Mouse (Mus musculus) kidney, adult 2 months (tissue): ENCODE measurements around the gene Rnf2. TPM values are rescaled to one million over a fixed set of nuclear protein-coding genes. Genes with fewer than 3 reads are reported as not detected.
A peak's percentile ranks its signal among the peaks of the same experiment; 100 is the strongest.
"Not testable (repeated sequence)": the region's sequence is repeated elsewhere in the genome, so short reads cannot be mapped to it uniquely, and the experiment has no call there.

Experiments used
- DNase-seq: peaks from one replicate; pipeline ENCODE4 v3.0.0; 2021
- H3K27ac ChIP-seq: fragments of 200-500 bp; 2 replicates; pipeline ENCODE4 v1.5.1; 2012; ENCODE audit warnings: low read depth, low read length, control low read depth, inconsistent platforms; ENCODE audit not compliant: insufficient read depth
- H3K27me3 ChIP-seq: fragments of 200-500 bp; replicated peaks from 2 replicates; pipeline ENCODE4 v1.6.1; 2012; ENCODE audit warnings: mild to moderate bottlenecking, moderate library complexity, low read length, inconsistent platforms; ENCODE audit not compliant: control insufficient read depth, insufficient read depth
- H3K36me3 ChIP-seq: fragments of 200-500 bp; 2 replicates; pipeline ENCODE4 v1.6.1; 2012; ENCODE audit warnings: mild to moderate bottlenecking, moderate library complexity, low read length, inconsistent platforms; ENCODE audit not compliant: control insufficient read depth, insufficient read depth
- H3K4me1 ChIP-seq: fragments of 200-500 bp; 2 replicates; pipeline ENCODE4 v1.6.1; 2011; ENCODE audit warnings: low read length; ENCODE audit not compliant: control insufficient read depth, insufficient read depth
- H3K4me3 ChIP-seq: fragments of 200-500 bp; 2 replicates; pipeline ENCODE4 v1.5.1; 2011; ENCODE audit warnings: mild to moderate bottlenecking, low read depth, low read length, control low read depth; ENCODE audit not compliant: insufficient read depth
- CTCF ChIP-seq: fragments of 200-500 bp; conservative IDR thresholded peaks from 2 replicates; pipeline ENCODE4 v1.5.1; 2011; ENCODE audit warnings: low read depth, mild to moderate bottlenecking, control low read depth, low read length, moderate library complexity, mixed read lengths; ENCODE audit not compliant: insufficient read depth, insufficient read length
- POLR2A ChIP-seq: fragments of 200-500 bp; IDR thresholded peaks from one replicate; pipeline ENCODE4 v1.6.1; 2011; ENCODE audit warnings: low read depth, low read length, control low read depth
- WGBS: fragments of 180-500 bp; shearing (Covaris S2); methylation state at CpG from one replicate; pipeline ENCODE4 v1.1.7; 2018; 5-methylcytosine and 5-hydroxymethylcytosine counted together
- polyA plus RNA-seq: library from polyadenylated mRNA; depleted of rRNA; stranded (reverse); fragments of >200 nt; gene quantifications from 2 replicates; pipeline ENCODE4 v1.2.3, GENCODE M21; 2012

Gene Rnf2
- polyA plus RNA-seq, 1 experiment: 16.4 TPM

DNA sequence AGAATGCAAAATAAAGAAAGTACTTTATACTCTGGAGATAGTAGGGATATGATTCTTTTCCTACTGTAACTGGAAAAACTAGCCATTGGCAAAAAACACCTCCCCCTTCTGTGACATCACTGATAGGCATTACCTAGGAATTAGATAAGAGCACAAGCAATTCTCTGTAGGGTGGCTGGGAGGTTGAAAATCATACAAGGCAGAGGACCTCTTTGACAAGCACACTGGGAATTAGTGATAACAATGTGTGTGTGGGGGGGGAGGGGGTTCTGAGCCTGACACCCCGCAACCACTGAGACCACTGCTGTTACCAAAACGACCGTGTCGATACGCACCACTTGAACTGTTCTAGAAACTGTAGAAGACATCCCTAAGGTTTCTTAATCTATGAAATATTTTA lies 16.0 kb downstream of the Rnf2 start:
- 82% methylated on average over 5 of the region's 5 CpGs for WGBS
- H3K36me3 ChIP-seq: no peaks in the 10 kb centered on the region
- TF ChIP-seq POLR2A (no peak), CTCF (no peak)
- no peak for DNase-seq
- no peaks in the 10 kb centered on the region for H3K4me1 ChIP-seq
- no peak overlapping the region for H3K4me3 ChIP-seq
- H3K27ac ChIP-seq: no peak overlapping the region
- no peaks in the 10 kb centered on the region for H3K27me3 ChIP-seq

DNA sequence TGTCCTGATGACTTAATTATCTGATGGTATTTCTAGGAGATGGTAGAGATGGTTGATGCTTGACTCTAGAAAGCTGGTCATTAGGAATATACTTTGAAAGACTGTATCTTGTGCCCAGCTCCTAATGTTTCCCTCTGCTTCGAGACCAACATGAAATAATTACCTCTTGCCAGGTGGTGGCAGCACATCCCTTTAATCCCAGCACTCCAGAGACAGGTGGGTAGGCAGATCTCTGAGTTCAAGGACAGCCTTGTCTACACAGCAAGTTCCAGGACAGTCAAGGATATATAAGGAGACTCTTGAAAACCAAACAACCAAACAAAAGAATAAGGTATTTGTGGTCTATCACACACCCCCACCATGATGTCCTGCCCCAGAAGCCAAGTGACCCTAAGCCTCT lies 17.2 kb downstream of the Rnf2 start:
- Histone ChIP-seq H3K36me3 (no peaks in the 10 kb centered on the region), H3K27me3 (no peaks in the 10 kb centered on the region), H3K27ac (no peak overlapping the region), H3K4me1 (no peaks in the 10 kb centered on the region), H3K4me3 (no peak overlapping the region)
- DNase-seq: peak; percentile 44
- 53% methylated on average over 1 of the region's 1 CpGs for WGBS
- TF ChIP-seq POLR2A (no peak), CTCF (peak; percentile 66)

DNA sequence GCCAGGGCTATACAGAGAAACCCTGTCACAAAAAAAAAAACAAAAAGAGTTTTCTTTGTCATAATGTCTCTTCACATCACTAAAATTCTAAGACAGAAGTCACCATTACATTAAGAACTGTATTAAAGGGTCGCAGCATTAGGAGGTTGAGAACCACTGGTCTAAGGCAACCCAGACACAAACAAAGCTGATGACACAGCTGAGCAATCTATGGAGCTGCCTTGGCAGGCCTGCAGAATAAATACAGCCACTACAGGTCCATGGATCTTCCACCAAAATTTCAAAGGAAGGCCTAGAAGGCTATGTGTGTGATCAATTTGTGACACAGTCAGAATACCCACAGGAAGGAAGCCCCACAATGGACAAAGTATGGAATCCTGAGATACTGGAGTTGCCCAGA lies 18.3 kb downstream of the Rnf2 start:
- no peak for DNase-seq
- 93% methylated on average over 1 of the region's 1 CpGs for WGBS
- H3K27me3 ChIP-seq: no peaks in the 10 kb centered on the region

DNA sequence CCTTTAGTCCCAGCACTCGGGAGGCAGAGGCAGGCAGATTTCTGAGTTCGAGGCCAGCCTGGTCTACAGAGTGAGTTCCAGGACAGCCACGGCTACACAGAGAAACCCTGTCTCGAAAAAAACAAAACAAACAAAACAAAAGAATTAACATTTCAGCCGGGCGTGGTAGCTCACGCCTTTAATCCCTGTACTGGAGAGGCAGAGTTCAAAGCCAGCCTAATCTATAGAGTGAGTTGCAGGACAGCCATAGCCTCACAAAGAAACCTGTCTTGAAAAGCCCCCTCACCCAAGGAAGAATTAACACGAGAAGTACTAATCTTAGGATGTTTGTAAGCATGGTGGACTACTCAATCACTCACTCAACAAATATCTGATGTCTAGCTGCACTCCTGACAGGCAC lies 28.4 kb downstream of the Rnf2 start:
- DNase-seq, H3K4me1 ChIP-seq, H3K4me3 ChIP-seq, H3K27ac ChIP-seq, H3K27me3 ChIP-seq: not testable (repeated sequence)
- peaks cover 15% of the 10 kb centered on the region for H3K36me3 ChIP-seq
- 92% methylated on average over 8 of the region's 8 CpGs for WGBS

More for the DNA sequence above, 18.3 kb downstream of the Rnf2 start:
- no peak overlapping the region for H3K4me3 ChIP-seq
- H3K36me3 ChIP-seq: no peaks in the 10 kb centered on the region
- H3K4me1 ChIP-seq: no peaks in the 10 kb centered on the region
- no peak overlapping the region for H3K27ac ChIP-seq
- TF ChIP-seq POLR2A: no peak
- no peak for TF ChIP-seq CTCF

DNA sequence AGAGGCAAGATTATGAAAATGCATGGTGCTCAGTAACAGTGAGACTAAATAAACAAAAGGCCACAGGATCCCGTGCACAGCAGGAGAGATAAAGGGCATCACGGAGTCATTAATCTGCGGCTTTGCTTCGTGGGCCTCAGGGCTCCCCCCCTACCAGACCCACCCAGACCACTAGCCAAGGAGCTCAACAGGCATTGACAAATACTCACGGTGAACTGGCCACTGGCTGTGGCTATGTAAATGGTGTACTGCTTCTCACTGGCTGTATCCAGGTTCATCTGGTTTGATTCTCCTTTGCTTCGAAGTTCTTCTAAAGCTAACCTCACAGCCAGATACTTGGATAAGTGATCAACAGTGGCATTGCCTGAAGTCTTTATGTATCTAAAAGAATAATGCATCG lies 29.3 kb downstream of the Rnf2 start:
- TF ChIP-seq CTCF (no peak), POLR2A (no peak)
- Histone ChIP-seq H3K27me3 (no peaks in the 10 kb centered on the region), H3K27ac (no peak overlapping the region), H3K4me3 (no peak overlapping the region), H3K36me3 (peaks cover 15% of the 10 kb centered on the region), H3K4me1 (no peaks in the 10 kb centered on the region)
- no peak for DNase-seq
- WGBS: 62% methylated on average over 7 of the region's 7 CpGs

DNA sequence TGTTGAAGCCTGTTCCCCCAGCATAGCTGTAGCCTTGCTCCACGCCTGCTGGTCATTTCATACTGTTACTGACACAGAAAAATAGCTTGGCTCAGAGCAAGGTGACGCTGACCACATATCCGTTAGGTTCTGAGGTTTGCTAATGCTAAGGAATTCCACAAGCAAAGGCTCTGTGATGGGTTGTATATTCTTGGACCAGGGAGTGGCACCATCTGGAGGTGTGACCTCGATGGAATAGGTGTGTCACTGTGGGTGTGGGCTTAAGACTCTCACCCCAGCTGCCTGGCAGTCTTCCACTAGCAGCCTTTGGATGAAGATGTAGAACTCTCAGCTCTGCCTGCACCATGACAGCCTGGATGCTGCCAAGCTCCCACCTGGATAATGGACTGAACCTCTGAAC lies 34.2 kb downstream of the Rnf2 start:
- Histone ChIP-seq H3K27me3 (no peaks in the 10 kb centered on the region), H3K4me3 (no peak overlapping the region), H3K36me3 (peaks cover 2% of the 10 kb centered on the region; the same call in 1 of the 2 replicates), H3K27ac (no peak overlapping the region), H3K4me1 (peaks cover 6% of the 10 kb centered on the region; the same call in 1 of the 2 replicates)
- TF ChIP-seq CTCF: no peak
- no peak for TF ChIP-seq POLR2A
- WGBS: 80% methylated on average over 4 of the region's 4 CpGs
- no peak for DNase-seq

DNA sequence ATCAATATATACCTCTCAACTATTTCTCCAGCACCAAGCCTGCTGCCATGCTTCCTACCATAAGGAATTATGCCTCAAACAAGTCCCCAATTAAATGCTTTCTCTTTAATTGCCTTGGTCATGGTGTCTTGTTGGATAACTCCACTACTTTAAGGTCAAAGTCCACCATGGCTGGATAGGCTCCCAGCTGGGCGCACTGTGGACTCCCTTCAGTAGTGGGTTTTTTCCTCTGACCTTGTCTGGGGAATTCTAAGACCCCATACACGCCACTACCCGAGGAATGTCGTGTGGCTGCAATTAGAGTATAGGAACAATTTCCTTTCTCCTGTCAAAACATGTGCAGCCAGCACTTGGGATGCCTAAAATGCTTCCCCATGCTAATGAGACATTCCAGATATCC lies 35.8 kb downstream of the Rnf2 start:
- Histone ChIP-seq H3K4me1 (peaks cover 6% of the 10 kb centered on the region; the same call in 1 of the 2 replicates), H3K27ac (no peak overlapping the region), H3K36me3 (no peaks in the 10 kb centered on the region), H3K4me3 (no peak overlapping the region), H3K27me3 (no peaks in the 10 kb centered on the region)
- 17% methylated on average over 4 of the region's 4 CpGs for WGBS
- TF ChIP-seq POLR2A: no peak
- no peak for TF ChIP-seq CTCF
- peak; percentile 82 for DNase-seq

DNA sequence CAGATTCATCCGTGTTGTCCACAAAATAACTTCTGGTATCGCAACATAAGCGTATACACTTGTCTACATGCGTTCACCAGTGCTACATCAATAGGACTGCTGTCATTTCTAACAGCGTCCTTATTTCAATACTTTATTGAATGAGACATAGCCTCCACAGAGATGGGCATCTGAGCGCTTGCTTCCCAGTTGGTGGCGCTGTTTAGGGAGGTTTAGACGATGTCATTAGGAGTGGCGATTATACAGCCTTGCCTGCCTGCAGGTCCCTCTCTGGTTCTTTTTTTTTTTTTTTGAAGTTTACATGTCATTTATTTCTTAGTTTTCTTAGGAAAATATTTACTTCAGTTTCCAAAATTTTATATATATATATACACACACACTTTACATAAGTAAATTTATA lies 39.5 kb downstream of the Rnf2 start:
- Histone ChIP-seq H3K36me3 (peaks cover 3% of the 10 kb centered on the region; the same call in 1 of the 2 replicates), H3K27ac (no peak overlapping the region), H3K27me3 (no peaks in the 10 kb centered on the region), H3K4me3 (no peak overlapping the region), H3K4me1 (peaks cover 6% of the 10 kb centered on the region; the same call in 1 of the 2 replicates)
- 89% methylated on average over 9 of the region's 9 CpGs for WGBS
- no peak for DNase-seq
- TF ChIP-seq CTCF: peak; percentile 35
- no peak for TF ChIP-seq POLR2A
